26 mouse cellular contexts compared by ENCODE assay signal in genomic region chrX:12409319-12409718, GRCm38 (mm10).
A peak's percentile ranks its signal among the peaks of the same experiment; 100 is the strongest.
DNase-seq lines count a peak whose midpoint lies in the region; ATAC-seq and TF ChIP-seq lines count a peak whose summit lies in the region.
"Had no signal": no experiment of that assay in that cellular context is flagged by ENCODE, and none has a peak within 500 bp of the region (broad histone marks: within the 10 kb centered on the region; RNA-seq: fewer than 3 reads in every experiment).

No protein-coding gene starts in this region.

- H3K27ac ChIP-seq in midbrain, postnatal 0 days (ENCODE audit: low read depth, low read length) = no peak overlapping the region
- H3K27ac ChIP-seq in midbrain, embryonic 14.5 days (replicated peaks; ENCODE audit: low read depth, low read length) = no peak overlapping the region
- H3K27ac ChIP-seq in ES-E14 (ENCODE audit: insufficient read depth, low read depth, low read length, poor library complexity, severe bottlenecking) = no peak overlapping the region
- H3K27ac ChIP-seq: embryonic facial prominence, embryonic 12.5 days; embryonic facial prominence, embryonic 15.5 days; forebrain, embryonic 12.5 days; forebrain, embryonic 15.5 days; heart, embryonic 15.5 days; hindbrain, embryonic 10.5 days; hindbrain, embryonic 13.5 days; intestine, embryonic 15.5 days had no signal

- H3K36me3 ChIP-seq in midbrain, postnatal 0 days (ENCODE audit: insufficient read depth, low read length) = no peaks in the 10 kb centered on the region
- no peaks in the 10 kb centered on the region for H3K36me3 ChIP-seq in midbrain, embryonic 14.5 days (ENCODE audit: control insufficient read depth, insufficient read depth, low read length)
- no peaks in the 10 kb centered on the region for H3K36me3 ChIP-seq in ES-E14 (ENCODE audit: control insufficient read depth, insufficient read depth, low read length, poor library complexity, severe bottlenecking)
- H3K36me3 ChIP-seq: embryonic facial prominence, embryonic 12.5 days; embryonic facial prominence, embryonic 15.5 days; forebrain, embryonic 12.5 days; forebrain, embryonic 15.5 days; G1E; heart, embryonic 15.5 days; hindbrain, embryonic 10.5 days; hindbrain, embryonic 13.5 days; intestine, embryonic 15.5 days had no signal

- DNase-seq in midbrain, postnatal 0 days (ENCODE audit: low spot score) = peak; percentile 5
- DNase-seq in midbrain, embryonic 14.5 days = no peak
- DNase-seq in ES-E14 (ENCODE audit: low read depth, low spot score) (no peak), adipocyte (ENCODE audit: low spot score) (peak; percentile 2)
- no peak for DNase-seq in kidney, adult 8-10 months
- no peak for DNase-seq in gastrocnemius, postnatal 4 days (ENCODE audit: low spot score in 2 of 2)
- DNase-seq: adrenal gland, adult 8-10 months; adrenal gland, postnatal 25 days; cerebellum, adult 11-12 months; cerebellum, adult 8-10 months; cerebellum, postnatal 14 days; gastrocnemius, postnatal 25 days; heart, postnatal 10 days; heart, postnatal 36 days had no signal

- no peak for ATAC-seq in midbrain, postnatal 0 days (ENCODE audit: low FRiP score)
- ATAC-seq in midbrain, embryonic 14.5 days (ENCODE audit: low FRiP score, low TSS enrichment) = no peak
- ATAC-seq: CD4-positive, CD25-positive, alpha-beta regulatory T cell, adult 4 months; forebrain, embryonic 15.5 days; hindbrain, embryonic 16.5 days; intestine, embryonic 15.5 days had no signal

- no peak for TF ChIP-seq CTCF in midbrain, postnatal 0 days (IDR thresholded peaks at IDR 0.05)

- in situ Hi-C loops in ES-E14 (cut with MboI; ENCODE audit: low sequenced_read_pairs in 2 of 2, unreplicated experiment in 2 of 2) = no loop called here

- H3K9me3 ChIP-seq in midbrain, postnatal 0 days (ENCODE audit: low read length) = no peaks in the 10 kb centered on the region
- H3K9me3 ChIP-seq in midbrain, embryonic 14.5 days (ENCODE audit: control insufficient read depth, low read length) = no peaks in the 10 kb centered on the region
- no peaks in the 10 kb centered on the region for H3K9me3 ChIP-seq in ES-E14 (ENCODE audit: control insufficient read depth, insufficient read depth, low read depth, low read length)
- H3K9me3 ChIP-seq: embryonic facial prominence, embryonic 12.5 days; embryonic facial prominence, embryonic 15.5 days; forebrain, embryonic 12.5 days; forebrain, embryonic 15.5 days; G1E; heart, embryonic 15.5 days; hindbrain, embryonic 10.5 days; hindbrain, embryonic 13.5 days; intestine, embryonic 15.5 days had no signal

- H3K27me3 ChIP-seq in midbrain, postnatal 0 days (ENCODE audit: insufficient read depth, low read length) = no peaks in the 10 kb centered on the region
- no peaks in the 10 kb centered on the region for H3K27me3 ChIP-seq in midbrain, embryonic 14.5 days (ENCODE audit: control insufficient read depth, insufficient read depth, low read length)
- H3K27me3 ChIP-seq: embryonic facial prominence, embryonic 12.5 days; embryonic facial prominence, embryonic 15.5 days; forebrain, embryonic 12.5 days; forebrain, embryonic 15.5 days; heart, embryonic 15.5 days; hindbrain, embryonic 13.5 days; intestine, embryonic 15.5 days had no signal

- H3K4me2 ChIP-seq in midbrain, postnatal 0 days (ENCODE audit: low read depth, low read length, poor library complexity, severe bottlenecking) = no peak overlapping the region
- no peak overlapping the region for H3K4me2 ChIP-seq in midbrain, embryonic 14.5 days (ENCODE audit: low read length)
- H3K4me2 ChIP-seq: embryonic facial prominence, embryonic 12.5 days; embryonic facial prominence, embryonic 15.5 days; forebrain, embryonic 12.5 days; forebrain, embryonic 15.5 days; heart, embryonic 11.5 days; heart, embryonic 15.5 days; hindbrain, embryonic 13.5 days; intestine, embryonic 15.5 days had no signal

- H3K9ac ChIP-seq in midbrain, postnatal 0 days (replicated peaks; ENCODE audit: low read length, poor library complexity, severe bottlenecking) = no peak overlapping the region
- H3K9ac ChIP-seq in midbrain, embryonic 14.5 days (replicated peaks; ENCODE audit: low read length) = no peak overlapping the region
- H3K9ac ChIP-seq in ES-E14 (ENCODE audit: insufficient read depth, low read depth, low read length, poor library complexity, severe bottlenecking) = no peak overlapping the region
- H3K9ac ChIP-seq: embryonic facial prominence, embryonic 12.5 days; embryonic facial prominence, embryonic 15.5 days; forebrain, embryonic 12.5 days; forebrain, embryonic 15.5 days; heart, embryonic 15.5 days; hindbrain, embryonic 13.5 days; intestine, embryonic 15.5 days had no signal

- WGBS in midbrain, postnatal 0 days = 74% methylated on average over 3 of the region's 3 CpGs
- 77% methylated on average over 3 of the region's 3 CpGs for WGBS in midbrain, embryonic 14.5 days

- H3K4me1 ChIP-seq in midbrain, postnatal 0 days (ENCODE audit: insufficient read depth, low read length) = no peaks in the 10 kb centered on the region
- no peaks in the 10 kb centered on the region for H3K4me1 ChIP-seq in midbrain, embryonic 14.5 days (ENCODE audit: control insufficient read depth, insufficient read depth, low read length)
- no peaks in the 10 kb centered on the region for H3K4me1 ChIP-seq in ES-E14 (ENCODE audit: control insufficient read depth in 2 of 2, insufficient read depth in 2 of 2, low read length in 2 of 2, poor library complexity in 1 of 2)
- H3K4me1 ChIP-seq: embryonic facial prominence, embryonic 12.5 days; embryonic facial prominence, embryonic 15.5 days; forebrain, embryonic 12.5 days; forebrain, embryonic 15.5 days; heart, embryonic 15.5 days; hindbrain, embryonic 10.5 days; hindbrain, embryonic 13.5 days; intestine, embryonic 15.5 days had no signal

- H3K4me3 ChIP-seq in midbrain, postnatal 0 days (ENCODE audit: low read depth, low read length) = no peak overlapping the region
- no peak overlapping the region for H3K4me3 ChIP-seq in midbrain, embryonic 14.5 days (replicated peaks; ENCODE audit: low read depth, low read length)
- no peak overlapping the region for H3K4me3 ChIP-seq in ES-E14 (ENCODE audit: insufficient read depth in 1 of 2, low read depth in 1 of 2, low read length in 2 of 2, poor library complexity in 1 of 2, severe bottlenecking in 1 of 2)
- H3K4me3 ChIP-seq: embryonic facial prominence, embryonic 12.5 days; embryonic facial prominence, embryonic 15.5 days; forebrain, embryonic 12.5 days; forebrain, embryonic 15.5 days; heart, embryonic 15.5 days; hindbrain, embryonic 10.5 days; hindbrain, embryonic 13.5 days; intestine, embryonic 15.5 days had no signal

TF ChIP-seq in ES-E14, 5 proteins besides CTCF, POLR2A, EP300 and RAD21:
- no peak for TF ChIP-seq ZNF384 (IDR thresholded peaks at IDR 0.05; ENCODE audit: low read depth, low read length)
- peak; percentile 87 for TF ChIP-seq MAFK (IDR thresholded peaks at IDR 0.05; ENCODE audit: insufficient read depth, low read depth, low read length)

Comparison
In these comparisons a context has a peak if more than half of its experiments do, and no peak if none do; other contexts are left out.
1. DNase-seq: peak in midbrain, postnatal 0 days (single experiment) and adipocyte (single experiment); none in midbrain, embryonic 14.5 days (single experiment), ES-E14 (single experiment), kidney, adult 8-10 months (0 of 2) and gastrocnemius, postnatal 4 days (0 of 2).